Mouse (Mus musculus): Measurements from ENCODE around the gene Irf2. TPM values are rescaled to one million over a fixed set of nuclear protein-coding genes. Genes with fewer than 3 reads are reported as not detected.

Irf2 gene
- total RNA-seq, 1 experiment = 2.6 TPM

DNA sequence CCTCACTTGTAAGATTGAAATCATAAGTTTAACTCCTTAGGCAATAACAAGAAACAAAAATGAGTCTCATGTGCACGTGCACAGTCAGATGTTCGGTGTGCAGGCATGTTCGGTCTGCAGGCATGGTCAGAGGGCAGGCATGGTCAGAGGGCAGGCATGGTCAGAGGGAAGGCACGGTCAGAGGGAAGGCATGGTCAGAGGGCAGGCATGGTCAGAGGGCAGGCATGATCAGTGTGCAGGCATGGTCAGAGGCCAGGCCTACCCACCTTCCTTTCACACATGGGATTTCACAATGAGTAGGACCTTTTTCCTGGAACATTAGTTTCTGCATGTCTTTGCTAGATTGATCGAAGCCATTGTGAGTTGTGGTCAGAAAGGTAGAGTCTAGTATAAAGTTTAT is 65.2 kb downstream of the Irf2 start:
- Histone ChIP-seq H3K9me3 (ENCODE audit: control insufficient read depth, insufficient read depth, low read depth, low read length) (no peaks in the 10 kb centered on the region), H3K9ac (ENCODE audit: insufficient read depth, low read depth, low read length, poor library complexity, severe bottlenecking) (no peak overlapping the region), H3K4me3 (ENCODE audit: insufficient read depth in 1 of 2, low read depth in 1 of 2, low read length in 2 of 2, poor library complexity in 1 of 2, severe bottlenecking in 1 of 2) (no peak overlapping the region), H3K36me3 (ENCODE audit: control insufficient read depth, insufficient read depth, low read length, poor library complexity, severe bottlenecking) (no peaks in the 10 kb centered on the region), H3K27ac (ENCODE audit: insufficient read depth, low read depth, low read length, poor library complexity, severe bottlenecking) (no peak overlapping the region), H3K4me1 (ENCODE audit: control insufficient read depth in 2 of 2, insufficient read depth in 2 of 2, low read length in 2 of 2, poor library complexity in 1 of 2) (no peaks in the 10 kb centered on the region)
- no peak for TF ChIP-seq HCFC1 (IDR thresholded peaks at IDR 0.05; ENCODE audit: borderline replicate concordance, insufficient read depth, low read length)
- TF ChIP-seq ZNF384 (IDR thresholded peaks at IDR 0.05; ENCODE audit: low read depth, low read length) = no peak
- no peak for TF ChIP-seq CHD2 (IDR thresholded peaks at IDR 0.05; ENCODE audit: low read depth, low read length)
- no peak for TF ChIP-seq ZC3H11A (IDR thresholded peaks at IDR 0.05; ENCODE audit: borderline replicate concordance, low read depth, low read length)
- no peak for TF ChIP-seq MAFK (IDR thresholded peaks at IDR 0.05; ENCODE audit: insufficient read depth, low read depth, low read length)
- DNase-seq (ENCODE audit: low read depth, low spot score) = no peak
- in situ Hi-C loops (cut with MboI; ENCODE audit: low sequenced_read_pairs in 2 of 2, unreplicated experiment in 2 of 2) = no loop called here

DNA sequence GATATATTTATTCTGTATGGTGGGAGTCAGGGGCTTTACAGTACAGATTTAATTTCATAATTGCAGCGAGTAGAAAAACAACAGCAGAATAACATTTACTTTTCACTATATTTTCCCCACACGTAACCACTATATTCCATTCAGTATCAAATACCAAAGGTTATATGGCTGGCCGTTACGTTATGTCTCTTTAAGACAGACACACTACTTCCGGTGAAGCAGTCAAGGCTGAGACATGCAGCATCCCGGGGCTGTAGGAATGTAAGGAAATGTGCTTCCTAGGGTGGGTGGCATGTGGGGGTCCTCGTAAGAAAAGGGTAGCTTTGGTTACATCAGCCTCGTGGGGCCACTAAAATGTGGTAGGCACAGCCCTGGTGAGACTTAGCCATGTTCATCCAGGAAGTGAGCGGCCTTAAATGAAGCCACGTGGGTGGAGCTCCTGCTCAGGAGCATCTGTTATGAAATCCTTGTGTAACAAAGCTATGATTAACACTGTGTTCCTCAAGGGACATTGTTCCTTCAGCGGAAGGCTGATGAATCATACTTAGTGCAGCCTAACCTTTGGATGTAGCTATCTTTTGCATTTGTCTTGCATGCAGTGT is 71.6 kb downstream of the Irf2 start:
- no peaks in the 10 kb centered on the region for H3K9me3 ChIP-seq (ENCODE audit: control insufficient read depth, insufficient read depth, low read depth, low read length)
- no peak overlapping the region for H3K4me3 ChIP-seq (ENCODE audit: insufficient read depth in 1 of 2, low read depth in 1 of 2, low read length in 2 of 2, poor library complexity in 1 of 2, severe bottlenecking in 1 of 2)
- no peaks in the 10 kb centered on the region for H3K4me1 ChIP-seq (ENCODE audit: control insufficient read depth in 2 of 2, insufficient read depth in 2 of 2, low read length in 2 of 2, poor library complexity in 1 of 2)
- H3K9ac ChIP-seq (ENCODE audit: insufficient read depth, low read depth, low read length, poor library complexity, severe bottlenecking) = no peak overlapping the region
- no peaks in the 10 kb centered on the region for H3K36me3 ChIP-seq (ENCODE audit: control insufficient read depth, insufficient read depth, low read length, poor library complexity, severe bottlenecking)
- H3K27ac ChIP-seq (ENCODE audit: insufficient read depth, low read depth, low read length, poor library complexity, severe bottlenecking) = no peak overlapping the region
- in situ Hi-C loops (cut with MboI; ENCODE audit: low sequenced_read_pairs in 2 of 2, unreplicated experiment in 2 of 2) = no loop called here
- no peak for TF ChIP-seq ZNF384 (IDR thresholded peaks at IDR 0.05; ENCODE audit: low read depth, low read length)
- no peak for TF ChIP-seq MAFK (IDR thresholded peaks at IDR 0.05; ENCODE audit: insufficient read depth, low read depth, low read length)
- no peak for TF ChIP-seq CHD2 (IDR thresholded peaks at IDR 0.05; ENCODE audit: low read depth, low read length)
- TF ChIP-seq ZC3H11A (IDR thresholded peaks at IDR 0.05; ENCODE audit: borderline replicate concordance, low read depth, low read length) = no peak
- TF ChIP-seq HCFC1 (IDR thresholded peaks at IDR 0.05; ENCODE audit: borderline replicate concordance, insufficient read depth, low read length) = no peak
- no peak for DNase-seq (ENCODE audit: low read depth, low spot score)

DNA sequence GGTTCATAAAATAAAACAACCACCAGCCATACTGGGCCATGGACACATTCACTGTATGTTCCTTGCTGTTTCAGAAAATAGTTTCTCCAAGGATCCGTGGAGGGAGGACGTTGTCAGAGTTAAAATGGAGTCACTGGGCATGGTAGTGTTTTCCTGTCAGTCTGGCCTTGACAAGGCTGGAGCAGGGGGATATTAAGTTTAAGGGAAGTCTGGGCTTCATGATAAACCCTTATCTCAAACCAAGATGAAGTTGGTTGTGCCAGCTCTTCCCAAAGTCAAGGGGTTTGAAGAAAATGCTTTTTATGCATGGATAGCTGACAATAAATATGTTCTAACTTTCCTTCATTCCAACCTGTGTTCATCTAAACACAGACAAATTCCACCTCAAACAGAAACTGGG is 72.4 kb downstream of the Irf2 start:
- H3K27ac ChIP-seq (ENCODE audit: insufficient read depth, low read depth, low read length, poor library complexity, severe bottlenecking) = no peak overlapping the region
- in situ Hi-C loops (cut with MboI; ENCODE audit: low sequenced_read_pairs in 2 of 2, unreplicated experiment in 2 of 2) = no loop called here
- no peaks in the 10 kb centered on the region for H3K9me3 ChIP-seq (ENCODE audit: control insufficient read depth, insufficient read depth, low read depth, low read length)
- no peaks in the 10 kb centered on the region for H3K4me1 ChIP-seq (ENCODE audit: control insufficient read depth in 2 of 2, insufficient read depth in 2 of 2, low read length in 2 of 2, poor library complexity in 1 of 2)
- H3K4me3 ChIP-seq (ENCODE audit: insufficient read depth in 1 of 2, low read depth in 1 of 2, low read length in 2 of 2, poor library complexity in 1 of 2, severe bottlenecking in 1 of 2) = no peak overlapping the region
- H3K9ac ChIP-seq (ENCODE audit: insufficient read depth, low read depth, low read length, poor library complexity, severe bottlenecking) = no peak overlapping the region
- TF ChIP-seq CHD2 (IDR thresholded peaks at IDR 0.05; ENCODE audit: low read depth, low read length) (no peak), ZC3H11A (IDR thresholded peaks at IDR 0.05; ENCODE audit: borderline replicate concordance, low read depth, low read length) (no peak), ZNF384 (IDR thresholded peaks at IDR 0.05; ENCODE audit: low read depth, low read length) (no peak), HCFC1 (IDR thresholded peaks at IDR 0.05; ENCODE audit: borderline replicate concordance, insufficient read depth, low read length) (no peak), MAFK (IDR thresholded peaks at IDR 0.05; ENCODE audit: insufficient read depth, low read depth, low read length) (no peak)
- H3K36me3 ChIP-seq (ENCODE audit: control insufficient read depth, insufficient read depth, low read length, poor library complexity, severe bottlenecking) = no peaks in the 10 kb centered on the region
- no peak for DNase-seq (ENCODE audit: low read depth, low spot score)

DNA sequence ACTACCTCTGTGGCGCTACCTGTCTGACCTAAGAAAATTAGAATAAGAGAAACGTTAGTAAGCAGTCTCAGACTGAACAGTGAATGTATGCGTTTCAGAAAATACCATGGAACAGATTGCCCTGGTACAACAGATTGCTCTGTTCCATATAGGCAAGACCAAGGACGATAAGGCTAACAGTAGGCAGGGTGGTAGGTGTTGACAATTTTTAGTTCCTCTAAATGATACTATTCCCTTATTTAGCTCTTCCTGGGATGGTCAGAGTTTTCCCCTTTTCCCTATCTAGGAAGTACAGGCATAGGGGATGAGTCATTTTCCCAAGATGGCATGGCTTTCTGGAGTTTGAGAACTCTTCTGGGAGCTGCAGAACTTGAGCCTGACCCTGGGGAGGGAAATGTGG is 73.4 kb downstream of the Irf2 start:
- Histone ChIP-seq H3K4me3 (ENCODE audit: insufficient read depth in 1 of 2, low read depth in 1 of 2, low read length in 2 of 2, poor library complexity in 1 of 2, severe bottlenecking in 1 of 2) (no peak overlapping the region), H3K27ac (ENCODE audit: insufficient read depth, low read depth, low read length, poor library complexity, severe bottlenecking) (no peak overlapping the region), H3K36me3 (ENCODE audit: control insufficient read depth, insufficient read depth, low read length, poor library complexity, severe bottlenecking) (no peaks in the 10 kb centered on the region), H3K4me1 (ENCODE audit: control insufficient read depth in 2 of 2, insufficient read depth in 2 of 2, low read length in 2 of 2, poor library complexity in 1 of 2) (no peaks in the 10 kb centered on the region), H3K9ac (ENCODE audit: insufficient read depth, low read depth, low read length, poor library complexity, severe bottlenecking) (no peak overlapping the region), H3K9me3 (ENCODE audit: control insufficient read depth, insufficient read depth, low read depth, low read length) (no peaks in the 10 kb centered on the region)
- in situ Hi-C loops (cut with MboI; ENCODE audit: low sequenced_read_pairs in 2 of 2, unreplicated experiment in 2 of 2) = no loop called here
- TF ChIP-seq ZNF384 (IDR thresholded peaks at IDR 0.05; ENCODE audit: low read depth, low read length) = no peak
- no peak for TF ChIP-seq CHD2 (IDR thresholded peaks at IDR 0.05; ENCODE audit: low read depth, low read length)
- TF ChIP-seq ZC3H11A (IDR thresholded peaks at IDR 0.05; ENCODE audit: borderline replicate concordance, low read depth, low read length) = no peak
- TF ChIP-seq MAFK (IDR thresholded peaks at IDR 0.05; ENCODE audit: insufficient read depth, low read depth, low read length) = no peak
- no peak for TF ChIP-seq HCFC1 (IDR thresholded peaks at IDR 0.05; ENCODE audit: borderline replicate concordance, insufficient read depth, low read length)
- no peak for DNase-seq (ENCODE audit: low read depth, low spot score)
